Mouse (Mus musculus) right cerebral cortex, adult 18-20 months (tissue): ENCODE results near the gene Psma6.
"Not testable (repeated sequence)": the region's sequence is repeated elsewhere in the genome, so short reads cannot be mapped to it uniquely, and the experiment has no call there.

ENCODE experiments used
- DNase-seq: peaks from one replicate; pipeline ENCODE4 v3.0.0; 2022; ENCODE audit warnings: mixed read lengths

The Psma6 gene

DNA sequence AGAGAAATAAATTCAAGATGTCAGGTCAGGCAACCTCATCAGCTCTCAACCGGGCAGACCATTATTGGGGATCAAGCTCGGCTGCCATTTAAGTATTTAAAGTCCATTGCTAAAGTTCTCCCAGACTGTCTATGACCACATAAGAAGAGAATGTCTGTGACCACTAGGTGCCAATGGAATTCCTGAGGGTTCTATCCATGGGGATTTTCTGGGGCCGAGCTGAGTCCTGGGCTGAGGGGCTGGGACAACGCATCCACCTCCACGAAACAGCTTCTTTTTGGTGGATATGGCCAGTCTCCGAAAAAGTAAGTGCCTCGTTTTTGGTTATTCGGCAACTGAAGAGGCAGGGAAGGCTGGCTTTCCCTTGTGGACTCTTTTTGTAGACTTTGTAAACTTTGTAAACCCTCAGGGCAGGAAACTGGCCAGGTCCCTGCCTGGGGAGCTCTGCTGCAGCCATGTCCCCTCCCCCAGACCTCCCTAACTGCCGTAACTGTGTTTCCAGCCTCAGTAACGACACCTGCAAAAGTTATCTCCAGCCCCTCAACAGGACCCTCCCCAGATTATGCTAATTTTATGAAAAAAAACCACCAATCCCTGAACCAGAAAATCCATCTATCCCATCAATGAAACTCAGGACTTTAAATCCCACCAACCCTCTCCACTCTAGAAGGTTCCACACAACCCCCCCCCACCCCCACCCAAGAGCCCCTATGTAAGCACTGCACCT is at the start of gene Psma6:
Gene Psma6 (plus strand): TSS at position 200 of the 727 bp plus-strand sequence.
- DNase-seq = no peak

- not testable (repeated sequence) for DNase-seq
These were observed 45.5 kb upstream of the Psma6 start for GRCm38 (mm10) chr12:55338490-55338889.

GRCm38 (mm10) chr12:55343045-55343444 is 41.0 kb upstream of the Psma6 start:
- DNase-seq = not testable (repeated sequence)

DNA sequence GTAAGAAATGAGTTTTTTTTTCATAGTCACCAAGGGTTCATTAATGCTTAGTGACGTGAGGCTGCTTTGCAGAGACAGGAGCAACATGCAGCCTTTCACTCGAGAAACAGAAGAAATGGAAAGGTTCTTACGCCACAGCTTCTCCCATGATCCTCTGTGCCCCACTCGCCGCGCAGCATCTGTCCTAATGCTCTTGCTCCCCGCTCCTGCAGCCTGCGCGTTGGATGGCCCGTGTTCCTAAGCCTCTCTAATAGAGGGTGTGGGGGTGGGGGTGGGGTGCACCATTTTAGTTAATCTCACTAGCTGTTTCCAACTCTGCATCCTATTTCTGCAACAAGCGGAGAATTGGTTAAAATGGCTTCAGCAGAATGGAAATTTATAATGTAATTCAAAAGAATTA is 40.0 kb upstream of the Psma6 start:
- DNase-seq = peak; percentile 18

GRCm38 (mm10) chr12:55344583-55344982 is 39.4 kb upstream of the Psma6 start:
- DNase-seq = no peak

DNA sequence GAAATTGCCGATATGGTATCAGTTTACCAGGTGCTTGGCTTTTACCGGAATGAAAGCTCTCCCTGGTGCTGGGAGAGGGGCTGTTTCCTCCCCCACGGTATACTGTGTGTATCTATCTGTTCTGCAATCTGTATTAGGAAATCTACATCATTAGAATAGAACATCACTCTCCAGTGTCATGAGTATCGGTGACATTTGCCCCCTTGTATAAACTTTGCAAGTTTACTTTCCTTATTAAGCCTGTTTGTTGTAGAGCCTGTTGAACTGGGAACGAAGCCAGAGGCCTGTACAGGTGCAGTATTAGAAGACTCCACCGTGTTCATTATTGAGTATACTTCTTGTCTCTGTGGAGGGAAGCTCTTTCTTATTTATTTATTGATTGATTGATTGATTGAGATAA is 30.6 kb upstream of the Psma6 start:
- no peak for DNase-seq

DNA sequence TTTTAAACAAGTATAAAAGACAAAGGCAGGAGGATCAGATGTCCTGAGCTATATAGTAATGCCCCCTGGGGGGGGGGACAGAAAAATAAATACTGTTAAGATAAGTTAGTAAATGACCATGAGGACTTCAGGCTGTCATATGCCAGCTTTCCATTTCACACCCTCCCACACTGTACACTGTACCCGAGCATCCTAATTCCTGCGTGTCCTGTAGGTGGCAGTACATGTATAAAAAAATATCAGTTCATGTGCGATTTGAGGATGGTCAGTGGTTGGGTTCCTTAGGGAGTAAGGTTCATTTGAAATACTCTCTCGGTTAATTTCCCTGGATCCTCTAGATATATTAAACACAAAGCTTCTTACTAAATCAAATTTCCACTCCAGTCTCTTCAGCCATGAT is 29.1 kb upstream of the Psma6 start:
- peak; percentile 33 for DNase-seq

GRCm38 (mm10) chr12:55357303-55357702 is 26.7 kb upstream of the Psma6 start:
- DNase-seq = no peak

GRCm38 (mm10) chr12:55360929-55361328 is 23.1 kb upstream of the Psma6 start:
- DNase-seq = no peak

- DNase-seq = no peak
These were observed 18.9 kb upstream of the Psma6 start for GRCm38 (mm10) chr12:55365083-55365482.

DNA sequence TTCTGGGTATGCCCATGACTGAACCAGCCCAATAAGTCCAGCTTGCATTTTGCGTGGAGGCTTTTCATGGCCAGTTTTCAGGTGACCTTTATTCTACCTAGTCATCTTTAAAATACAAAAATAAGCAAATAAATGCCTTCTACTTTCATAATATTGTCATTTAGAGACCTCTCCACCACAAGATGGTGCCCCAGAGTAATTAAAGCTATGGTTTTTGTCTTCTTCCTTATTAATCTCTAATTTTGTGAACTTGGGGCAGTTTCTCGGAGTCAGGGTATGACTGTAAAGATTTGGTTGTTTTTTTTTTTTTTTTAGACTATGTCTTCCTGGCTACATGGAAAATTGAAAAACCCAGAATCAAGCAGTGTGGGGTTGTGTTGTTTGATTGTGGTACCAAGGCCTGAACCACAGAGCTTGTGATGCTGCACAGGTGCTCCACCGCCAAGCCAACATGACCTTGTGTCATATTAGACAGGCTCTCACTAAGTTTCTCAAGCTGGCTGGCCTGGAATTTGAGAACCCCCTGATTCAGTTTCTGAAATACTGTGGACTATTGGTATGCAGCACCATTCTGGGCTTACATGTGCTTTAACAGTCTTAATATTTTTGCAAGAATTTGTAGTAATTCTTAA is 11.5 kb upstream of the Psma6 start:
- no peak for DNase-seq

- no peak for DNase-seq
These were observed 6.9 kb upstream of the Psma6 start for GRCm38 (mm10) chr12:55376956-55377609.

GRCm38 (mm10) chr12:55377610-55377980 is 6.4 kb upstream of the Psma6 start:
- no peak for DNase-seq

GRCm38 (mm10) chr12:55384826-55385225 is 804 bp downstream of the Psma6 start:
- no peak for DNase-seq

DNA sequence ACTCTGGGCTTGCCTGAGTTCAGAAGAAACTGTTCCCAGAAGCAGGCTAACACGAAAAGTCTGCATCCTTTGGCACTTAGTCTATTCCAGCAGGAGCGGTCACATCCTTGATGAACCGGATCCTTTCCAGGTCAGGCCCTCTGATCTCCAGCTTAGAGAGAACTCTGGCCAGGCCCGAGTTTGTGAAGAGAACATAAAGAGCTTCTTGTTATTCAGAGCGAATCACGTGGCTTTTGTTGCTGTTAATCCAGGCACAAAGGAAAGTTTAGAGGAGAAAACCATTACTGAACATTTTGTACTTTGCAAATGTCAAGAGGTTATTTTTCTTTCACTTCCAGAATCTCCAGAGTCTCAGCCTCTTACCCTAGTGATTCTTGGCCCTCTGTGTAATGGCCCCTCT is 1.9 kb downstream of the Psma6 start:
- peak; percentile 36 for DNase-seq

DNA sequence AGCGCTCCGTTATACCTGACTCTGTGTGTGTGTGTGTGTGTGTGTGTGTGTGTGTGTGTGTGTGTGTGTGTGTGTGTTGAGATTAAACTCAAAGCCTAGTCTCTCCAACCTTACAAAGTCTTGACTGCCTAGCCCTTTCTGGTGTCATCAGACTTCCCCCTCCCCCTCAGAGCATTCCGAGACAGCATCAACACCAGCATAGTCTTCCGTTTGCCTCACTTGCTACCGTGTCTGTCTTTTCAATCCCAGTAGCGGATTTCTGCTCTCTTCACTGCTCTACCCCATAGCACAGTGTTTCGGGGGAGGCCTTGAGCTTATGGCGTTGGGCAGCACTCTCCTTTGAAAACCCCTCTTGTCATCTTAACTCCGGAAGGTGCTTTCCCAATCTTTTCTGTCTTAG is 2.4 kb downstream of the Psma6 start:
- DNase-seq = no peak

- no peak for DNase-seq
These were observed 3.2 kb downstream of the Psma6 start for GRCm38 (mm10) chr12:55387083-55387787.

DNA sequence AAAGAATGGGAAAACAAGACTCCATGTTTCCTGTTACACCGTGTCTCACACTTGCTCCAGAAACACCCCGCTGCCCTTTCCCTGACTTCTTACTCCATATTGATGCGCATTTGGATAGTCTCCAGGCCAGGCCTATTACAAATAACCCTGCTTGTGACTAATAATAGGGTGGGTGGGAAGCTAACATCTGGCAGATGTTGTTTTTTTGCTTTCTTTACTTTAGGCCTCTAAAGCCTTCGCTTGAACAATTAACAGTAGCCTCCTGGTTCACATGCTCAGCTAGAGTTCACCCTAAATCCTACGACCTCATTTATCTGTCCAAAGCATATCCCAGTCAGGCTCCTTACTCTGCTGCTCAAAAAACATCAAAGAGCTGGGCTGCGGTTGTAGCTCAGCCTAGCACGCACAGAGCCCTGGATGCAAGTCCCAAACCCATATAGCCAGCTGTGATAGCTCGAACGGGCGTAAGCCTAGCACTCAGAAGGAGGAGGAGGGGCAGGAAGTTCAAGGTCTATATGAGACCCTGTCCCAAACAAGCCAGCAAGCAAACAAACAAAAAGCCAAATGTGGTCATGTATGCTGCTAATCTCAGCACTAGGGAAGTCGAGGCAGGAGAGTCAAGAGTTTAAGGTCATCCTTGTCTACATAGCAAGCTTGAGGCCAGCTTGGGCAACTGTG is 3.9 kb downstream of the Psma6 start:
- no peak for DNase-seq

DNA sequence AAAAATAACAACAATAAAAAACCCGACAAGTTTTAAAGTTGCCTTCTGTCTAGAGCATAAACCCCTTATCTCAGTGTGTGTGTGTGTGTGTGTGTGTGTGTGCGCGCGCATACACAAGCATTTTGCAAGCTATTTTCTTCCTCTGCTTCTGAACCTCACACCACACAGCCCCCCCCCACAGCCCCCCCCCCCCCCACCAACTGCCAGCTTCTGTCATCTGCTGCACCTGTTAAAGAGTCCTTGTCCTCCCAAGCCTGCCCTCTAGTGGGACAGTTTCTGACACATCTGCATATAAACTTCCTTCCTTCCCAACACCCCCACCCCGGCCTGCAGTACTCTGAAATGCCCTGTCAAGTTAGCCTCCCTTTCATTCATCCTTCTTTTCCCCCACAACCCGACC is 4.5 kb downstream of the Psma6 start:
- DNase-seq = no peak

DNA sequence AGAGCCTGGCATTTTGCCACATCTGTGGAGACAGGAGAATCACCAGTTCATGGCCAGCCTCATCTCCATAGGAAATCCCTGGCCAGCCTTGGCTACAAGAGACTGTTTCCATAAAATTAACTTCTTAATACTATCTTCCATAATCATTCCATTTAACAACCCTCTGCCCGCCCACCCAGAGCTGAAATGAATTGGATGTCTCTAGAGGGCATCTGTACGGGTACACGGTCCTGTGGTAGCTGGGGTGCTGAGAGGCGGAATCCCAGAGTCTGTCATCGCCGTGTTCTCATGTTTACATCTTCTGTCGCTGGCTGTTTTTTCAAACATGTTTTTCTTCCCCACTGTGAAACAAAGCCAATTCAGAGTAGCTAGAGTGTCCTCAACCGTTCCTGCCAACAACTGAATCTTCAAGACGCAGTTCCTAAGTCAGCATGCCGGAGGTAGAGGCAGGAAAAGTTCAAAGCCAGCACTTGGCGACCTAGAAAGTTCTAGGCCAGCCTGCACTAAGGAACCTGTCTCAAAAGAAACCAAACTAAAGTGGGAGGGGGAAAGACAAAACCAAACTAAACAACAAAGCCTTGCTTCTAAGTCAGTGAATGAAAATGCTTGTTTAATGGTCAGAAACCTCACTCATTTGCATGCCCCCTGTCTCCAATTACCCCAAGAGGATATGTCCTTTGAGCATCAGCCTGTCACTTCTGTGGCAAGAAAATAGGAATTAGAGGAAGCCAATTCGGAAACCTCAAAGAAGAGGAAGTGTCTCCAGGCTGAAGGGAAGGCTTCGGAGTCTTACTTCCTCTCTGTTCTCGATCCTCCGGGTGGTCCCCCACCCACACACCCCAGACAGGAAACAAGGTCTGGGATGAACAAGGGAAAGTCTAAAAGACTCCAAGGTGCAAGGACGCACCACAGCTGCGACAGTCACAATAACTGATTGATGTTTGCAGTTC is 5.4 kb downstream of the Psma6 start:
- DNase-seq = no peak

DNA sequence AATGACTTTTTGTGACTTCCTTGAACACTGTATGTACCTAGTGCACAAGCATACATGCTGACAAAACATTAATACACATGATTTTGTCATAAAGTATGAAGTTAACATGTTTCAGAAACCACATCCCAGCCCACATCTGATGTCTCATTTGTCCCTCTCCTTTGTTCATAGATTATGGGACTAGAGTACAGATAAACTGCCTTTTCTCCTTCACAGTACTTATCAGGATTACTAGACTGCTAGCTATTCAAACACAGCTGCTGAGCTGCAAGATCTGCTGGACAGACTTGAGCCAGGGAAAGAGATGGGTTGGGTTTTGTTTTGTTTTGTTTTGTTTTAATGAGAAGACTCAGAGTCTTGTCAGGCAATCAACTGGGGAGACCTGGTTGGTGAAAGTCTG is 8.1 kb downstream of the Psma6 start:
- DNase-seq = no peak
